Mouse (Mus musculus) bone marrow, adult 2 months (tissue): ENCODE data around the gene Sec23a. TPM values are rescaled to one million over a fixed set of nuclear protein-coding genes. Genes with fewer than 3 reads are reported as not detected.
A peak's percentile ranks its signal among the peaks of the same experiment; 100 is the strongest.
"Not testable (repeated sequence)": the region's sequence is repeated elsewhere in the genome, so short reads cannot be mapped to it uniquely, and the experiment has no call there.

Experiments
- H3K27ac ChIP-seq: fragments of 200-500 bp; 2 replicates; pipeline ENCODE4 v1.5.1; 2012; ENCODE audit warnings: low read depth, mild to moderate bottlenecking, control low read depth, inconsistent platforms, low read length; ENCODE audit not compliant: control insufficient read depth, poor library complexity, insufficient read depth
- H3K4me1 ChIP-seq: fragments of 200-500 bp; 2 replicates; pipeline ENCODE4 v1.6.1; 2011; ENCODE audit warnings: low read length; ENCODE audit not compliant: control insufficient read depth, insufficient read depth
- H3K4me3 ChIP-seq: fragments of 200-500 bp; replicated peaks from 2 replicates; pipeline ENCODE3; 2011; ENCODE audit warnings: mild to moderate bottlenecking, low read depth, low read length, control low read depth; ENCODE audit not compliant: control insufficient read depth
- CTCF ChIP-seq: fragments of 200-500 bp; IDR thresholded peaks from 2 replicates; pipeline ENCODE4 v1.5.1; 2011; ENCODE audit warnings: low read length, control low read depth; ENCODE audit not compliant: control insufficient read depth, insufficient read depth
- POLR2A ChIP-seq: fragments of 200-500 bp; IDR thresholded peaks from 2 replicates; pipeline ENCODE4 v1.6.1; 2011; ENCODE audit warnings: low read depth, mild to moderate bottlenecking, control low read depth, low read length, borderline replicate concordance; ENCODE audit not compliant: control insufficient read depth
- WGBS: fragments of 180-500 bp; shearing (Covaris S2); methylation state at CpG from one replicate; pipeline ENCODE4 v1.1.7; 2018; 5-methylcytosine and 5-hydroxymethylcytosine counted together
- polyA plus RNA-seq: library from polyadenylated mRNA; stranded (reverse); fragments of >200 nt; gene quantifications from 2 replicates; pipeline ENCODE4 v1.2.4, GENCODE M21; 2011; ENCODE audit warnings: low replicate concordance; ENCODE audit not compliant: missing spikeins, insufficient read depth, insufficient read length

Sec23a gene
- 9.2 and 14.7 TPM in 2 replicates for polyA plus RNA-seq

DNA sequence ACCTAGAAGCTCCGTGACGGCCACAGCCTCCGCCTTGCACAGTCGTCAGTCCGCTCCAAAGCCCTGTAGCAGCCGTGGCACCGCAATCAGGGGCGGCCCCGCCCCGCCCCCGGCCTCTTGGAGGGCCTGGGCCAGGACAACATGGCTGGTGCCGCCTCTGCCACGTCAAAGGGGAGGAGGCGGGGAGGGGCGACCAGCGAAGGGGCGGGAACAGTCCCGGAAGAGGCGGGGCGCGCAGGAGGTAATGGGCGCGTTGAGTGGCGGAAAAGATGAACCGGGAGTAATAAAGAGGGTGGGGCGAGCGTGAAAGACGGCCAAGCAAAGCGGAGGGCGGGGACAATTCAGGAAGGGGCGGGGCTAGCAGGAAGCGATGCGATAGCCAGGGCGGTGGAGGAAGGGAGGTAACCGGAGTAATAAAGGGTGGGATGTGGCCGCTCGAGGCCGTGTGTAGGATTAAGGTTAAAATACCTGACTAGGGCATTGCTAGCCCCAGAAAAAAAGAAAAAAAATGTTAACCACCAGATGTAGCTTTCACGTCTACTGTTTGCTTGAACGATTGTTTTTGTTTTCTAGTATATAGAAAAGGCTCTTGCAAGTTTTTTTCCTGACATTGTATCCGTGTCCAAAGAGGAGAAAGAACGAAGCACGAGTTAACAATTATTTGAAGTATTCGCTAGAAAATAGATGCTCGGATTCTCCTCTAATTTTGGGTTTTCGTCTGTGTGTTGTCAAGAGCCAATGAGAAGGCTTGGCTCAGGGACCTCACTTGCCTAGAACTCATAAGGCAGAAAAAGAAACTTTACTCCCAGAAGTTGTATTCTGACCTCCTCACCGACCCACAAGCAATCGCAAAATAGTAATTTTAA lies at the start of gene Sec23a:
Sec23a (minus strand) TSS at position 174 of the 866 bp plus-strand sequence.
- H3K27ac ChIP-seq, result peak within 1 kb of the TSS; percentile 97
- WGBS, result under 1% methylated on average over 48 of the region's 48 CpGs
- H3K4me3 ChIP-seq, result peak within 1 kb of the TSS; percentile 82
- no peaks in the 10 kb centered on the region for H3K4me1 ChIP-seq
- 0 out of 2 replicates have a peak, but pooled peaks have one; percentile 9 for TF ChIP-seq CTCF
- TF ChIP-seq POLR2A, result peak; percentile 80

GRCm38 (mm10) chr12:59060993-59061595 lies 49.3 kb upstream of the Sec23a start, which contains the start of gene Trappc6b:
Gene Trappc6b (minus strand): TSS chr12:59061472.
- TF ChIP-seq CTCF (peak; percentile 17; the same call in 1 of the 2 replicates), POLR2A (peak; percentile 76; the same call in 1 of the 2 replicates)
- WGBS, result under 1% methylated on average over 49 of the region's 49 CpGs
- Histone ChIP-seq H3K4me1 (no peaks in the 10 kb centered on the region; the same call in none of the 2 replicates), H3K4me3 (peak within 1 kb of the TSS; percentile 89), H3K27ac (peak within 1 kb of the TSS; percentile 94)

DNA sequence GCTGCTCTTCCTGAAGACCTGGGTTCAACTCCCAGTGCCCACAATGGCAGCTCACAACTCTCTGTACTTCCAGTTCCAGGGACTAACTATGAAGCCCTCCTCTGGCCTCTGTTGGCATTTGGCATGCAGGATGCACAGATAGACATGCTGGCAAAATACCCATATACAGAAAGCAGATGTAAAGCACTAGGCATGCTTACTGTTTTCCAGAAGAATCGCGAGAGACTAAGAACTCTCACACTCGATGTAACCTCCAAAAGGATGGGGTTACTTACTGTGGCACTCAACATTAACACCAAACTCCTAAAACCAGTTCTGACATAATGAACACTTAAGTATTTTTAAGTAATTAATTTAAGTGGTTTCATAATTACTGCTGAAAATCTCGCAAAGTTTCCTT lies 48.5 kb upstream of the Sec23a start:
- Histone ChIP-seq H3K4me3 (peak overlapping the region; percentile 89), H3K27ac (no peak overlapping the region), H3K4me1 (no peaks in the 10 kb centered on the region; the same call in none of the 2 replicates)
- TF ChIP-seq CTCF, result no peak
- TF ChIP-seq POLR2A, result no peak
- WGBS, result 40% methylated on average over 4 of the region's 4 CpGs

- H3K4me3 ChIP-seq, H3K4me1 ChIP-seq, H3K27ac ChIP-seq: not testable (repeated sequence)
- WGBS, result 75% methylated on average over 5 of the region's 5 CpGs
Measured at GRCm38 (mm10) chr12:59058242-59058641, 46.4 kb upstream of the Sec23a start.

- Histone ChIP-seq H3K4me3 (no peak overlapping the region), H3K27ac (no peak overlapping the region), H3K4me1 (no peaks in the 10 kb centered on the region; the same call in none of the 2 replicates)
- 88% methylated on average over 11 of the region's 11 CpGs for WGBS
- TF ChIP-seq CTCF, result no peak
- no peak for TF ChIP-seq POLR2A
Measured at GRCm38 (mm10) chr12:59056222-59056621, 44.4 kb upstream of the Sec23a start.

DNA sequence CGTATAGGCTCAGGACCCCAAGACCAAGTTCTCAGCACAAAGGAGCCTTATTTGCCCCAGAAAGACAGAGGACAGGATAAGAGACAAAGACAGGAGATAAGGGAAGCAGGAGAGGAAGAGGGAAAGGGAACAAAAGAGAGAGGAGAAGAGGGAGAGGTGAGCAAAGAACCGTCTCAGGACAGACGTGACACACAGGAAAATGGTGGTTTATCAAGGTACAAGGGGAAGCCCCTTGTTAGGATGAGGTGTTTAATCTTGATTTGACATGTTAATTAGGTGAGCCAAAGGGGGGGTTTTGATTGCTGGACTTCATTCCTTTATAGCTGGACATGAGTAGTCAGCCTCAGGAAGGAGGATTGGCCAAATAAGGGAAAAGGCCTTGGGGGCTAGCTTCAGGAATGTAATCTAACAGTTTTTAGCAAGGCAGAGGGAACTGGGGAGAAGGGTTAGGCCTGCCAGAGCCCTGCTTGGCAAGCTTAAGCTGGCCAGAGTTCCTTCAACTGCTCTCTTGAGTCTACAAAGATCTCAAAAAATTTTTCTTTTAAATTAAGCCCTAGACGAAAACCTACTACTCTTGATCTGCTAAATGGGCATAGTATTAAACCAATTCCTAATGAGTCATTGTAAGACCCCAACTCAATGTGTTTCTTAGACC lies 43.5 kb upstream of the Sec23a start:
- no peaks in the 10 kb centered on the region; the same call in none of the 2 replicates for H3K4me1 ChIP-seq
- TF ChIP-seq CTCF, result no peak
- TF ChIP-seq POLR2A, result no peak
- WGBS, result 55% methylated on average over 4 of the region's 4 CpGs

DNA sequence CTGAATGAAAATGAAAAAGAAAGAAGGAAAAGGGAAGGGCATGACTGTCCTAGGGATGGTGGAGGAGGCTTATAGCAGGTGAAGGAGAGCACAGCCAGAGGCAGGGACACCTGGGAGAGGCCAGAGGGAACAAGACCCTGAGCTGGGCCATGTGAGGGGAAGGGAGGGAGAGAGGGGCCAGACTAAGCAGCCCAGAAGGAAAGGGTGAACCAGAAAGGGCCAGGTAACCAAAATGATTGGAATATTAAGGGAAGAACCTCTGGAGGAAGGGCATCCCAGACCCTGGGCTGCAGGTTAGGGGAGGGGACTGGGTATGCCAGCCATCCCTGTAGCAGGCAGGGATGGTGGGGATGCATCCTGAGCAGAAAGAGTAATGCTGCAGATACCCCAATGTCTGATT lies 42.2 kb upstream of the Sec23a start:
- H3K4me3 ChIP-seq, result no peak overlapping the region
- TF ChIP-seq POLR2A (no peak), CTCF (no peak)
- no peaks in the 10 kb centered on the region; the same call in none of the 2 replicates for H3K4me1 ChIP-seq
- H3K27ac ChIP-seq, result no peak overlapping the region

More for the DNA sequence above, 43.5 kb upstream of the Sec23a start:
- Histone ChIP-seq H3K4me3 (no peak overlapping the region), H3K27ac (no peak overlapping the region)

DNA sequence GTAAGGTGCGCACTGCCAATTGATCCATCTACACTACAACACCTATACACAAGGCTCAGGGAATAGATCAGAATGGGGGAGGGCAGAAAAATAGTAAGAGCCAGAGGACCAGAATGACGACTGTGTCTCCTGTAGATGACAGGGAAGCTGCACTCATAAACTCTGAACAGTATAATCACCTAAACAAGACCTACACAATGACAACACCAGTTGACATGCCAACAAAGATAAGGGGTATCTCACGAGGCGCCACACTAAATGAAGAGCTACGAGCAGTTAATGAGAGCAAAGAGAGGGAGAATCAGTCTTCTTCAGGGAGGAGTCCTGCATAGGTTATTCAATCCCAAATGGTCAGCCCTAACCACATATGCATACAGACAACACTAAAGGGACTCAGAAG lies 41.3 kb upstream of the Sec23a start:
- H3K27ac ChIP-seq, result no peak overlapping the region
- TF ChIP-seq CTCF (no peak), POLR2A (no peak)
- WGBS, result 70% methylated on average over 5 of the region's 5 CpGs
- H3K4me1 ChIP-seq, result no peaks in the 10 kb centered on the region; the same call in none of the 2 replicates
- no peak overlapping the region for H3K4me3 ChIP-seq
